Mouse (Mus musculus) G1E (cell line): Measurements from ENCODE around the gene Grin2a. TPM values are rescaled to one million over a fixed set of nuclear protein-coding genes. Genes with fewer than 3 reads are reported as not detected.
"Not testable (repeated sequence)": the region's sequence is repeated elsewhere in the genome, so short reads cannot be mapped to it uniquely, and the experiment has no call there.

ENCODE experiments used
- ATAC-seq: 2 replicates; pipeline ENCODE4 v1.8.0; 2016; ENCODE audit warnings: mild to moderate bottlenecking; ENCODE audit not compliant: insufficient number of reproducible peaks, poor library complexity, low FRiP score, severe bottlenecking; ENCODE audit errors: extremely low read depth
- DNase-seq: peaks from one replicate; pipeline ENCODE4 v3.0.0; 2012; ENCODE audit warnings: low spot score
- H3K27me3 ChIP-seq: 2 replicates; pipeline ENCODE4 v1.6.1; 2012; ENCODE audit warnings: mild to moderate bottlenecking, low read length, inconsistent platforms; ENCODE audit not compliant: insufficient read depth
- H3K36me3 ChIP-seq: replicated peaks from 2 replicates; pipeline ENCODE3; 2012; ENCODE audit warnings: mild to moderate bottlenecking, inconsistent platforms
- H3K4me1 ChIP-seq: 2 replicates; pipeline ENCODE4 v1.6.1; 2012; ENCODE audit warnings: low read depth, low read length, inconsistent platforms, mixed read lengths; ENCODE audit not compliant: insufficient read depth
- H3K4me3 ChIP-seq: 2 replicates; pipeline ENCODE4 v1.5.1; 2012; ENCODE audit warnings: low read depth, mild to moderate bottlenecking, inconsistent platforms, low read length, moderate library complexity, mixed read lengths
- H3K9me3 ChIP-seq: replicated peaks from 2 replicates; pipeline ENCODE4 v1.6.1; 2012; ENCODE audit warnings: inconsistent platforms
- CTCF ChIP-seq: IDR thresholded peaks from 2 replicates; pipeline ENCODE4 v1.5.1; 2012; ENCODE audit warnings: low read depth, low read length, inconsistent platforms, mixed read lengths
- GATA1 ChIP-seq: IDR thresholded peaks from 2 replicates; pipeline ENCODE4 v1.6.1; 2012; ENCODE audit warnings: borderline replicate concordance, low read length, inconsistent platforms, mixed read lengths
- GATA2 ChIP-seq: IDR thresholded peaks from 2 replicates; pipeline ENCODE4 v1.6.1; 2012; ENCODE audit warnings: low read depth, low read length, inconsistent platforms, borderline replicate concordance
- POLR2AphosphoS5 ChIP-seq: IDR thresholded peaks from 2 replicates; pipeline ENCODE4 v1.6.1; 2012; ENCODE audit warnings: low read depth, low read length, inconsistent platforms; ENCODE audit not compliant: insufficient replicate concordance
- TAL1 ChIP-seq: conservative IDR thresholded peaks from 2 replicates; pipeline ENCODE4 v1.6.1; 2012; ENCODE audit warnings: low read depth, low read length, inconsistent platforms, mixed read lengths
- polyA plus RNA-seq: library from polyadenylated mRNA; stranded (reverse); fragments of >175 nt; gene quantifications from 2 replicates; pipeline ENCODE4 v1.2.3, GENCODE M21; 2012
- total RNA-seq, 2 experiments: library from RNA; stranded (forward) in 1 of 2; stranded (reverse) in 1 of 2; fragments of 200-1000 nt in 1 of 2; fragments of >200 nt in 1 of 2; fragmentation: Nextera tagmentation in 1 of 2; gene quantifications; 2 replicates each; pipeline ENCODE4 v1.2.3; 2014 to 2017

Gene Grin2a
- total and polyA plus RNA-seq, 3 experiments = 0.16 TPM; not detected in 2

GRCm38 (mm10) chr16:9624346-9624745, 371.0 kb downstream of the Grin2a start:
- Histone ChIP-seq H3K27me3 (no peaks in the 10 kb centered on the region), H3K4me3 (no peak overlapping the region), H3K4me1 (no peaks in the 10 kb centered on the region), H3K36me3 (no peaks in the 10 kb centered on the region), H3K9me3 (no peaks in the 10 kb centered on the region)
- ATAC-seq (no peak), DNase-seq (no peak)
- TF ChIP-seq POLR2AphosphoS5 (no peak), TAL1 (no peak), GATA2 (no peak), CTCF (no peak), GATA1 (no peak)

- Histone ChIP-seq H3K4me1 (no peaks in the 10 kb centered on the region), H3K4me3 (no peak overlapping the region), H3K36me3 (no peaks in the 10 kb centered on the region), H3K27me3 (no peaks in the 10 kb centered on the region), H3K9me3 (no peaks in the 10 kb centered on the region)
- TF ChIP-seq TAL1 = no peak
- TF ChIP-seq POLR2AphosphoS5 = no peak
- TF ChIP-seq GATA2 = no peak
- no peak for TF ChIP-seq CTCF
- no peak for TF ChIP-seq GATA1
- DNase-seq (no peak), ATAC-seq (no peak)
Measured at GRCm38 (mm10) chr16:9618206-9618605, 377.2 kb downstream of the Grin2a start.

- no peak for DNase-seq
Measured at GRCm38 (mm10) chr16:9617215-9617614, 378.1 kb downstream of the Grin2a start.

GRCm38 (mm10) chr16:9616807-9617206, 378.6 kb downstream of the Grin2a start:
- no peak for DNase-seq
- Histone ChIP-seq H3K4me1 (no peaks in the 10 kb centered on the region), H3K36me3 (no peaks in the 10 kb centered on the region), H3K4me3 (no peak overlapping the region), H3K9me3 (no peaks in the 10 kb centered on the region), H3K27me3 (no peaks in the 10 kb centered on the region)
- TF ChIP-seq GATA2 (no peak), CTCF (no peak), POLR2AphosphoS5 (no peak), GATA1 (no peak), TAL1 (no peak)
- no peak for ATAC-seq

More at GRCm38 (mm10) chr16:9617215-9617614, 378.1 kb downstream of the Grin2a start:
- Histone ChIP-seq H3K9me3 (no peaks in the 10 kb centered on the region), H3K4me3 (no peak overlapping the region), H3K36me3 (no peaks in the 10 kb centered on the region), H3K4me1 (no peaks in the 10 kb centered on the region), H3K27me3 (no peaks in the 10 kb centered on the region)
- TF ChIP-seq POLR2AphosphoS5 (no peak), GATA2 (no peak), TAL1 (no peak), CTCF (no peak), GATA1 (no peak)
- no peak for ATAC-seq

- DNase-seq, H3K36me3 ChIP-seq, ATAC-seq, H3K9me3 ChIP-seq, H3K4me1 ChIP-seq, H3K4me3 ChIP-seq, H3K27me3 ChIP-seq: not testable (repeated sequence)
Measured at GRCm38 (mm10) chr16:9612596-9612995, 382.8 kb downstream of the Grin2a start.

GRCm38 (mm10) chr16:9607432-9607831, 387.9 kb downstream of the Grin2a start:
- H3K9me3 ChIP-seq = no peaks in the 10 kb centered on the region
- H3K4me3 ChIP-seq = no peak overlapping the region
- DNase-seq (no peak), ATAC-seq (no peak)
- TF ChIP-seq GATA2 = no peak
- no peak for TF ChIP-seq CTCF
- TF ChIP-seq TAL1 = no peak
- H3K27me3 ChIP-seq = no peaks in the 10 kb centered on the region
- no peaks in the 10 kb centered on the region for H3K4me1 ChIP-seq
- H3K36me3 ChIP-seq = no peaks in the 10 kb centered on the region

GRCm38 (mm10) chr16:9603983-9604382, 391.4 kb downstream of the Grin2a start:
- no peak for ATAC-seq
- Histone ChIP-seq H3K27me3 (no peaks in the 10 kb centered on the region), H3K4me3 (no peak overlapping the region), H3K4me1 (no peaks in the 10 kb centered on the region), H3K9me3 (no peaks in the 10 kb centered on the region), H3K36me3 (no peaks in the 10 kb centered on the region)
- DNase-seq = no peak
- TF ChIP-seq GATA2 = no peak
- no peak for TF ChIP-seq TAL1
- TF ChIP-seq CTCF = no peak
- no peak for TF ChIP-seq GATA1
- no peak for TF ChIP-seq POLR2AphosphoS5
